Mouse (Mus musculus): ENCODE measurements around the gene Arhgef19. TPM values are rescaled to one million over a fixed set of nuclear protein-coding genes. Genes with fewer than 3 reads are reported as not detected.
A peak's percentile ranks its signal among the peaks of the same experiment; 100 is the strongest.

Arhgef19 gene
- total and polyA plus RNA-seq, 2 experiments from 2014 or later, result 1.5 to 2.5 TPM

- peaks cover 6% of the 10 kb centered on the region for H3K4me1 ChIP-seq (ENCODE audit: control insufficient read depth, insufficient read depth)
- H3K9ac ChIP-seq (replicated peaks; ENCODE audit: low read depth, low read length), result no peak overlapping the region
- ATAC-seq (ENCODE audit: insufficient read depth, low read depth) (no peak), DNase-seq (ENCODE audit: low spot score) (no peak)
- 92% methylated on average over 4 of the region's 4 CpGs for WGBS
- H3K36me3 ChIP-seq (replicated peaks; ENCODE audit: control insufficient read depth, insufficient read depth, low read length), result no peaks in the 10 kb centered on the region
- TF ChIP-seq CTCF (IDR thresholded peaks at IDR 0.05; ENCODE audit: low read depth) (no peak), EP300 (IDR thresholded peaks at IDR 0.05; ENCODE audit: low read depth) (no peak)
- no peak overlapping the region for H3K27ac ChIP-seq (ENCODE audit: low read depth)
- no peak overlapping the region for H3K4me3 ChIP-seq (ENCODE audit: low read depth, low read length)
- H3K27me3 ChIP-seq (ENCODE audit: control insufficient read depth, insufficient read depth, low read length), result no peaks in the 10 kb centered on the region
- no peaks in the 10 kb centered on the region for H3K9me3 ChIP-seq (replicated peaks; ENCODE audit: control insufficient read depth, low read length)
- no peak overlapping the region for H3K4me2 ChIP-seq (ENCODE audit: low read depth, low read length)
These were observed 27.7 kb upstream of the Arhgef19 start for GRCm38 (mm10) chr4:141211646-141212045.

- H3K4me1 ChIP-seq (ENCODE audit: control insufficient read depth, insufficient read depth), result peaks cover 6% of the 10 kb centered on the region
- ATAC-seq (ENCODE audit: insufficient read depth, low read depth), result no peak
- H3K9ac ChIP-seq (replicated peaks; ENCODE audit: low read depth, low read length), result no peak overlapping the region
- TF ChIP-seq EP300 (IDR thresholded peaks at IDR 0.05; ENCODE audit: low read depth) (no peak), CTCF (IDR thresholded peaks at IDR 0.05; ENCODE audit: low read depth) (no peak)
- H3K27me3 ChIP-seq (ENCODE audit: control insufficient read depth, insufficient read depth, low read length), result no peaks in the 10 kb centered on the region
- no peak overlapping the region for H3K4me3 ChIP-seq (ENCODE audit: low read depth, low read length)
- WGBS, result 80% methylated on average over 9 of the region's 9 CpGs
- no peaks in the 10 kb centered on the region for H3K9me3 ChIP-seq (replicated peaks; ENCODE audit: control insufficient read depth, low read length)
- no peak for DNase-seq (ENCODE audit: low spot score)
- no peaks in the 10 kb centered on the region for H3K36me3 ChIP-seq (replicated peaks; ENCODE audit: control insufficient read depth, insufficient read depth, low read length)
- H3K4me2 ChIP-seq (ENCODE audit: low read depth, low read length), result no peak overlapping the region
- H3K27ac ChIP-seq (ENCODE audit: low read depth), result no peak overlapping the region
These were observed 26.4 kb upstream of the Arhgef19 start for GRCm38 (mm10) chr4:141212892-141213291.

DNA sequence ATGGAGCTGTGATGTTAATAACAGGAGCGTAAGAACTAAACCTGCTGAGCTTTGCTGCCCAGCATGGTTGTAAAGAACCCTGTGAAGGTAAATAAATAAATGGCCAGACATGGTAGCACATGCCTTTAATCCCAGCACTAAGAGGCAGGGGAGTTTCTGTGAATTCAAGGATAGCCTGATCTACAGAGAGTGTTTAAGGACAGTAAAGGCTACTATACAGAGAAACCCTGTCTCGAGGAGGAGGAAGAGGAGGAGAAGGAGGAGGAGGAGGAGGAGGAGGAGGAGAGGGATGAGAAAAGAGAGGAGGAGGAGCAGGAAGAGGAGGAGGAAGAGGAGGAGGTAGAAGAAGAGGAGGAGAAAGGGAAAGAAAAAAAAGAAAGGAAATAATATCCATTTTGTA, 26.0 kb upstream of the Arhgef19 start:
- no peaks in the 10 kb centered on the region for H3K27me3 ChIP-seq (ENCODE audit: control insufficient read depth, insufficient read depth, low read length)
- WGBS, result 54% methylated on average over 2 of the region's 2 CpGs
- H3K4me2 ChIP-seq (ENCODE audit: low read depth, low read length), result peak overlapping the region; percentile 80
- H3K4me1 ChIP-seq (ENCODE audit: control insufficient read depth, insufficient read depth), result peaks cover 6% of the 10 kb centered on the region
- no peaks in the 10 kb centered on the region for H3K9me3 ChIP-seq (replicated peaks; ENCODE audit: control insufficient read depth, low read length)
- H3K27ac ChIP-seq (ENCODE audit: low read depth), result no peak overlapping the region
- H3K36me3 ChIP-seq (replicated peaks; ENCODE audit: control insufficient read depth, insufficient read depth, low read length), result no peaks in the 10 kb centered on the region
- peak overlapping the region; percentile 52 for H3K4me3 ChIP-seq (ENCODE audit: low read depth, low read length)
- ATAC-seq (ENCODE audit: insufficient read depth, low read depth), result no peak
- no peak for TF ChIP-seq CTCF (IDR thresholded peaks at IDR 0.05; ENCODE audit: low read depth)
- TF ChIP-seq EP300 (IDR thresholded peaks at IDR 0.05; ENCODE audit: low read depth), result no peak
- no peak for DNase-seq (ENCODE audit: low spot score)
- no peak overlapping the region for H3K9ac ChIP-seq (replicated peaks; ENCODE audit: low read depth, low read length)

DNA sequence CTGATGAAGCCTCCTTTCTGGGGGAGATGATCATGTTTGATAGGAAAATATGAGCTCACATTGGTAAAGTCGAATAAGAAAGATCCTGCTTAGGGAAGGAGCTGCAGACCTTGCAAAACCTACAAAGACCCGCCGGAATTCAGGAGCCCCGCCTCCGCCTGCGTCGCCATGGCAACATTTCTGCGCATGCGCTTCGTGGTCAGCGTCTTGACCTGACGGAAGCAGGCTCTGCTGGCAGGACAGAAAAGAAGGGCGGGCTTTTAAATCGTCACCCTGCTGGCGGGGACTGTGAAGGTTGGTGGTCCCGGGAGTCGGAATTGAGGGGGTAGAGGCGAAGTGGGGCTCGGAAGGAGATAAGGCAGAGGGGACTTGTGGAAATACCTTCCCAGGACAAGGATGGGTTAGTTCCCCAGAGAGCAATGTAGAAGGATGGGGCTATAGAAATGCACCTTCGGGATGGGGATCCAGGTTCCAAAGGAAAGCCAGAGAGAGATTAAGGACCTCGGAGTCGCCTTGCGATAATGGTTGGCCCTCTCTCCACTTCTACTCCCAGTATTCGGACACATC, 25.4 kb upstream of the Arhgef19 start, which contains the start of gene Rsg1:
Gene Rsg1 (plus strand): TSS at position 187 of the 567 bp plus-strand sequence.
- peak within 1 kb of the TSS; percentile 52 for H3K4me3 ChIP-seq (ENCODE audit: low read depth, low read length)

DNA sequence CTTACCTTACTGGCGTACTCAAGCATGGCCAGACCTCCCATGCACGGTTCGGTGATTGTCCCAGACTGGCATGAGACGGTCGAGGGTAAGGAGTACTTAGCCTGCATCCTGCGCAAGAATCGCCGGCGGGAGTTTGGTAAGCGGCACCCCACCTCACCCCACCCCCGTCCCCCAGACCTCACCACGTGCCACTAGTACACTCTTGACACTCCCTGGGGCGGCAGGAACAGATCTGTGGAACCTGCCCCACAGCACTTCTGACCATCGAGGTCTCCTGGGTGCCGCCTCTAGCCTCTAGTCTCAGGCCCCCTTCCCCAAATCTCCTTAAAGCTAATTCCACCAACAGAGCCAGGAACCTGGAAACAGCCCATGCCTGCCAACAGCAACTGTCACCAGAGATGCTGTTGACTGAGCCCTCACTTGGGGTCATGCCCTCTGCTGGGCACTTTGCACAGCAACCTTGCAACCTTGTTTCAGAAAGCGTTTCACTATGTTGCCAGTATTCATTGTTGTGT, 24.9 kb upstream of the Arhgef19 start:
- Histone ChIP-seq H3K27me3 (ENCODE audit: control insufficient read depth, insufficient read depth, low read length) (no peaks in the 10 kb centered on the region), H3K27ac (ENCODE audit: low read depth) (no peak overlapping the region), H3K9ac (replicated peaks; ENCODE audit: low read depth, low read length) (peak overlapping the region; percentile 24; the same call in 1 of the 2 replicates), H3K4me3 (ENCODE audit: low read depth, low read length) (peak overlapping the region; percentile 52), H3K4me2 (ENCODE audit: low read depth, low read length) (peak overlapping the region; percentile 80), H3K4me1 (ENCODE audit: control insufficient read depth, insufficient read depth) (peaks cover 6% of the 10 kb centered on the region), H3K9me3 (replicated peaks; ENCODE audit: control insufficient read depth, low read length) (no peaks in the 10 kb centered on the region), H3K36me3 (replicated peaks; ENCODE audit: control insufficient read depth, insufficient read depth, low read length) (no peaks in the 10 kb centered on the region)
- WGBS, result 2% methylated on average over 16 of the region's 16 CpGs
- DNase-seq (ENCODE audit: low spot score), result no peak
- peak; percentile 48 for TF ChIP-seq CTCF (IDR thresholded peaks at IDR 0.05; ENCODE audit: low read depth)
- no peak for TF ChIP-seq EP300 (IDR thresholded peaks at IDR 0.05; ENCODE audit: low read depth)
- ATAC-seq (ENCODE audit: insufficient read depth, low read depth), result peak; percentile 34

More for the DNA sequence above, 25.4 kb upstream of the Arhgef19 start, which contains the start of gene Rsg1:
- 0% methylated on average over 24 of the region's 24 CpGs for WGBS
- Histone ChIP-seq H3K36me3 (replicated peaks; ENCODE audit: control insufficient read depth, insufficient read depth, low read length) (no peaks in the 10 kb centered on the region), H3K27me3 (ENCODE audit: control insufficient read depth, insufficient read depth, low read length) (no peaks in the 10 kb centered on the region), H3K4me2 (ENCODE audit: low read depth, low read length) (peak within 1 kb of the TSS; percentile 80), H3K9me3 (replicated peaks; ENCODE audit: control insufficient read depth, low read length) (no peaks in the 10 kb centered on the region), H3K4me1 (ENCODE audit: control insufficient read depth, insufficient read depth) (peaks cover 6% of the 10 kb centered on the region), H3K27ac (ENCODE audit: low read depth) (no peak within 1 kb of the TSS), H3K9ac (replicated peaks; ENCODE audit: low read depth, low read length) (peak within 1 kb of the TSS; percentile 24; the same call in 1 of the 2 replicates)
- DNase-seq (ENCODE audit: low spot score) (peak; percentile 83), ATAC-seq (ENCODE audit: insufficient read depth, low read depth) (peak; percentile 71)
- no peak for TF ChIP-seq EP300 (IDR thresholded peaks at IDR 0.05; ENCODE audit: low read depth)
- no peak for TF ChIP-seq CTCF (IDR thresholded peaks at IDR 0.05; ENCODE audit: low read depth)
